Mouse (Mus musculus) hindlimb bud, embryonic 11.5 days (tissue): ENCODE results near the gene Il1f5.
A peak's percentile ranks its signal among the peaks of the same experiment; 100 is the strongest.

ENCODE experiments used
- DNase-seq: peaks from one replicate; pipeline ENCODE4 v3.0.0-alpha.2; 2012; ENCODE audit warnings: low read depth, low spot score; ENCODE audit errors: extremely low spot score

Gene Il1f5

DNA sequence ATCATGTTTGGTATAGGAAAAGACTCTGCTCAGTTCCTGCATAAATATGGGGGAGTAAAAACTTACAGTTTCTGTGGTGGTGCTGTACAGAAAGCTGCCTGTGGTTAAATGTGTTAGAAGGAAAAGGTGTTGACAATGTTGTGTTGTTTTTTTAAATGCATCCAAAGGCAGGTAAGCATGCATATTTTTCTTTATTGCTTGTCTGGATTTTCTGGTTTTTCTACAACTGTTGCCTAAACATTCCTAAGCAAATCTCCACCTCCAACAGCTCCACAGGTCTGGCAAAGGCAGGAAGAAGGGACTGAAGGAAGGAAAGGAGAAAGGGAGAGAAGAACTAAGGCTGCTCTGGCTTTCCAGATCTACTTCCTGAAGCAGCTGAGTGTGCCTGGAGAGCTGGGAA, at the start of gene Il1f5:
Gene Il1f5, plus strand, starts transcription at position 301 of the 400 bp plus-strand sequence.
- no peak for DNase-seq

DNA sequence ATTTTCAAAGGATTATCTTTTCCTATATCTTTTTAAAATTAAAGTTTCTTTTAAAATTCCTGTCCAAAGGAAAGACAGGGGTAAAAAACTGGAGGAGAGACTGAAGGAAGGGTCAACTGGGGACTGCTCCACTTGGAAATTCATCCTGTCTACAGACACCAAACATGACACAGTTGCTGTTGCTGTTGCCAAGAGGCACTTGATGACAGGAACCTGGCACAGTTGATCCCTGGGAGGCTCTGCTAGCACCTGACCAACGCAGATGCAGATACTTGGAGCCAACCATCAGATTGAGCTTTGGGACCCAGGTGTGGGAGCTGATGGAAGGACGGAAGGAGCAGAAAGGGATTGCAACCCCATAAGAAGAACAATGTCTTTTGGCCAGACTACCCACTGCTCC, 49.6 kb upstream of the Il1f5 start:
- DNase-seq = no peak

- DNase-seq = no peak
These were observed 9.3 kb upstream of the Il1f5 start for GRCm38 (mm10) chr2:24267503-24267902.

DNA sequence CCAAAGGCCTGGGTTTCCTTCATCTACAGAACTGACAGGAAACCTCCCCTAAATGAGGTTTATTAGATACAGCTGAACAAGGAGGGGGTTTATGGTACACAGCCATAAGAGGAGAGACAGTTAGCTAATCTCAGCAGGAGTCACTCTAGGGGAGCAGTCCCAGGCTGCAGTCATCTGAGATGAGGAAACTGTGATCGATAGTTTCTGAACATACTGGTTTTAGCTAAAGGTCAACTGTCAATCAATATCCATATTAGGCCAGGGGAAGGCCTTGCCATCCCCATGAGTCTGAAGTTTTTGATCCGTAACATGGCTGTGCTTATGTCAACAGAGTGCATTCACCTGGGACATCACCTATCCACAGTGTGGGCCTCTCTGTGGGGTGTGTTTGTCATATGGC, 3.1 kb upstream of the Il1f5 start:
- no peak for DNase-seq

DNA sequence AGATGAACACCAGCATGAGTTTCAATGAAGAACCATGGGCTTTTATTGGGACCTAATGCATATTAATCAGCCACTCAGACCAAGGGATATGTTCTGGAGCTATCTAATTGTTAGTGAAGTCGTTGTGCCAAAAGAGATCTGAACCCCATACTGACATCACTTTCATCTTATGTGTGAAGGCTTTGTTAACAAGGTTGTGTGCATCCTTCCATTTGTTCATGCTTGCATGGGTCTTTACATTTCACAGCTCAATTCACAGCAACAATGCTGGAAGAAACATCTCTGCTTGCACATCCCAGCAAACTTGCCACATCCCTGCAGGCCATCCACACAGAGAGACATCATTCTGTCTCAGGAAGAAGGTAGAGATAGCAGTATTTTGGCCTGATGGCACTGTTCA, 1.6 kb upstream of the Il1f5 start:
- DNase-seq = no peak

GRCm38 (mm10) chr2:24290896-24291295, 14.1 kb downstream of the Il1f5 start, which contains the start of gene Il1f10:
Il1f10 (plus strand) TSS chr2:24291196.
- DNase-seq = no peak

GRCm38 (mm10) chr2:24294616-24295015, 17.9 kb downstream of the Il1f5 start:
- no peak for DNase-seq

GRCm38 (mm10) chr2:24296837-24297236, 20.1 kb downstream of the Il1f5 start:
- peak; percentile 74 for DNase-seq

GRCm38 (mm10) chr2:24311302-24312001, 34.7 kb downstream of the Il1f5 start:
- no peak for DNase-seq

GRCm38 (mm10) chr2:24316919-24317318, 40.2 kb downstream of the Il1f5 start:
- no peak for DNase-seq

GRCm38 (mm10) chr2:24317919-24318598, 41.3 kb downstream of the Il1f5 start:
- DNase-seq = no peak
